Mouse (Mus musculus): ENCODE results near the gene Trim27.

Gene Trim27

DNA sequence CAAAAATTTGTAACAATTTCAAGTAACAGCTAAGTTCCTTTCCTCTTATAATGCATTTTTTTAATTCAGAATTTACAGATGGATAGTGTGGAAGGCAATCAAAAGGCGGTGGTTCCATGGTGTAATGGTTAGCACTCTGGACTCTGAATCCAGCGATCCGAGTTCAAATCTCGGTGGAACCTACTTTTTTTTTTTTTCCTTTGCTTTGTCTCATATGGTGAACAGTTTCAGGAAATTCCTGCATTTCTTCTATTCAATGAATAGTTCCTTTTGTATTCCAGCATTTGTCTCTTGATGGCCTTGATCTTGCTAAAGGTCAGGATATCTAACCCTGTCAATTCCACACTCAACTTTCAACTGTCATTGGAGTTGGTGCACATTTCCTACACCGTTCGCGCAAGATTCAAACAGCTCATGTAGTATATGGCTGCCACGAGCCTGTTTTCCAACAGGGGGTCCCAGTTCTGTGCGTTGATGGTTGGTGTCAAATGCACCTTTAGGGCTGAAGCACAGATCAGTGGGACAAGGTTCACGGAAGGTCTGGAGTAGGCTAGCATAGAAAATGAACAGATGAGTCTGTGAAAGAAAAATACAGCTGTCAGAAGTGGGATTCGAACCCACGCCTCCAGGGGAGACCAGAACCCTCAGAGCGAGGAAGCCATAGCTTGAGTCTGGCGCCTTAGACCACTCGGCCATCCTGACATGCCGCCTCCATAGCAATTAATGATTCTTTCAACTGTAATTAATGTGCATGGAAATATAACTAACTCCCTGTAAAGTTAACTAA is 6.8 kb upstream of the Trim27 start:
- peak; percentile 74 for DNase-seq (ENCODE audit: low spot score)

- peak; percentile 95 for DNase-seq (ENCODE audit: low spot score)
These were observed 6.2 kb upstream of the Trim27 start for GRCm38 (mm10) chr13:21173072-21173471.

DNA sequence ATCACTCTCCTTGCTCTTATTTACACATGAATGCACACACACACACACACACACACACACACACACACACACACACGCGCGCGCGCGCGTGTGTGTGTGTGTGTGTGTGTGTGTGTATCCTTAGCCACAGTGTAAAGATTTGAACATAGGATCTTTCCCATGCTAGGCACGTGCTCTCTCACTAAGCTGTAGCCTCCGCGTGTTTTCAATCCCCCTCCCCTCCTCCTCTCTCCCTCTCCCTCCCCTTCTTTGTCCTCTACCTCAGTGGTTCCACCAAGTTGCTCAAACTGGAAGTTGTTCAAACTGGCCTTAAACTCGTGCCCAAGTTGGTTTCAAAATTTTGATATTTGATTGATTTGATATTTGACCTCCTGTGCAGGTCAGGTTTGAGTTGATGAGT is 2.5 kb upstream of the Trim27 start:
- DNase-seq (ENCODE audit: low spot score): no peak

DNA sequence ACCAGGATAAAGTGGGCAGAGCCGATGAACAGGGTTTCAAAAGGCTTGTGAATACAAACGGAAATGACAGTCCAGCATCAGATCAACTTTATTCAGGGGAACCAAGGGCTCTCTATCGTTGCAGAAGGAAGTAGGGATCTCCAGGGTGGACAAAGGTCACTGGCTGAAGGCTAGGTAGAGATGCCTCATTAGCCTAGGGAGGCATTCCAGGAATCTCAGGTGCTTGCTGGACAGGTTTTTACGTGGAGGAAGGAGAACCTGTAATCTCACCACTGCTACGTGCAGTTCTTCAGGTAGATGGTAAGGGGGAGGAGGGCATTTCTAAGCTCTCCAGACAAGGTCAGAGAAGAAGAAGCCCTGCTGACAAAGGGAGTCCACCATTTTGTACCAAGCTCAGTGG is 1.6 kb upstream of the Trim27 start:
- no peak for DNase-seq (ENCODE audit: low spot score)

GRCm38 (mm10) chr13:21178364-21178763 is 881 bp upstream of the Trim27 start:
- no peak for DNase-seq (ENCODE audit: low spot score)

DNA sequence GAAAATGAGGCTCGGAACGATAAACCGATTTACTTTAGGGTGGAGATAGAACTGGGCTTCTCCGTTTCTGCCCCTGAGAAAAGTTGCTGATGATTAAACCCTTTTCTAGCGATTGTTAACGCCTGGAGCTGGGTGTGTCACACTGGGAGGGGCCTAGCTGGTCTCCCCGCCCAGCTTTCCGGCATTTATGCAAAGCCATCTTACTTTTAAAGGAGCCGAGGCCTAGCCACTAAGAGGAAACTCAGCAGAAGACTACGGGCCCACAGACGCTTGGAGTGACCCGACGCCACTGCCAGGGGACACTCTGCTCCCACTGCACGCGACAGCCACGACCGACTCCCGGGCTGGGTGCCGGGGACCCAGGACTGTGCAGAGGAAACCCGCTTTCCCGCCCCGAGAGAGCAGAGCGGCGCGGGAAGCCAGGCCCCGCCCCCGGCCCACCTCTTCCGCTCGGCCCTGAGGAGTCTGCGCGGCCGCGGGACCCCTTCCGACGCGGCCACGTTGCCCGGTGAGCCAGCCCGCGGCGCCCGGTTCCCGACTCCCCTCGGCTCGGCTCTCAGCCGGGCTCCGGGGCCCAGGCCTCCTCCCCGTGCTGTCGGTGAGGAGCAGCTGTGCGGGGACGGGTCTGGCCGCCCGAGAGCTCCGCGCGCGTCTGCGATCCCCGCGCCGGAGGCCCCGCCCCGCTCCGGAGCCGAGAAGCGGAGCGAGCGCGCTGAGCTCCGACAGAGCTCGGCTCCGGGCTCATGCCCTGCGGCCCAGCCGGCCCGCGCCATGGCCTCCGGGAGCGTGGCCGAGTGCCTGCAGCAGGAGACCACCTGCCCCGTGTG is 692 bp downstream of the Trim27 start:
- DNase-seq (ENCODE audit: low spot score): peak; percentile 85

GRCm38 (mm10) chr13:21180551-21181530 is 1.6 kb downstream of the Trim27 start:
- DNase-seq (ENCODE audit: low spot score): peak; percentile 74

DNA sequence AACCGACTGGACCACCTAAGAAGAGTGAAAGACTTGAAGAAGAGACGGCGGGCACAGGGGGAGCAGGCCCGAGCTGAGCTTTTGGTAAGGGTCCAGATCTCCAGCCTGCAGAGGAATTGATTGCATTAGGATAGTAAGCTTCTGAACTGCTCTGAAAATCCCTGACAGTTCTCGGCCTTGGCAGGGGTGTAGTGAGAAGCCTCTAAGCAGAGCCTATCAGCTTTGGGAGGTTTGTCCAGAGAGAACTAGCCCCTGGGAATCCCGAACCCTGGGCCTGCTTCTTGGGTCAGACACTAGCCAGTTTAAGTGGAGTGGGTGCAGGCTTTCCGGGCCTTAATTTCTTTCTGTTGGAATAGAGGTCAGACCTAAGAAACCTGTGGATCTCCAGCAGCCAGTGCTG is 2.8 kb downstream of the Trim27 start:
- no peak for DNase-seq (ENCODE audit: low spot score)

DNA sequence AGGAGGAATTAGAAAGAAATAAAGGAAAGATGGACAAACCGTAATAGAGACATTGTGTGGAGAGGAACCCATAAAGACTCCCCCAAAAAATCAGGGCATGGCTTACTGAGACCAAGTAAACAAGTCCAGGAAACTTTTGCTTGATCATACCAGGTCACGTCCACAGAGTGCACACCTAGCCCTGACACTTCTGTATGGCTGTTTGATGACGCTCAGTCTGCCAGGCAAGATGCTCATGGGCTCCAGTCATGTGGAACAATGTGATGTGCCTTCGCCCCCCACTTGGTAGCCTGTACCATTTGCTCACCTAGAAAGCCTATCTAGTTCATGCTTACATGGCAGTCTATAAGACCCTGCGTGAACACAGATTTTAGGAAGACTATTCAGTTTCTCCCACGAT is 3.8 kb downstream of the Trim27 start:
- no peak for DNase-seq (ENCODE audit: low spot score)

- DNase-seq (ENCODE audit: low spot score): no peak
These were observed 4.4 kb downstream of the Trim27 start for GRCm38 (mm10) chr13:21183661-21184060.

GRCm38 (mm10) chr13:21185521-21185920 is 6.3 kb downstream of the Trim27 start:
- no peak for DNase-seq (ENCODE audit: low spot score)

DNA sequence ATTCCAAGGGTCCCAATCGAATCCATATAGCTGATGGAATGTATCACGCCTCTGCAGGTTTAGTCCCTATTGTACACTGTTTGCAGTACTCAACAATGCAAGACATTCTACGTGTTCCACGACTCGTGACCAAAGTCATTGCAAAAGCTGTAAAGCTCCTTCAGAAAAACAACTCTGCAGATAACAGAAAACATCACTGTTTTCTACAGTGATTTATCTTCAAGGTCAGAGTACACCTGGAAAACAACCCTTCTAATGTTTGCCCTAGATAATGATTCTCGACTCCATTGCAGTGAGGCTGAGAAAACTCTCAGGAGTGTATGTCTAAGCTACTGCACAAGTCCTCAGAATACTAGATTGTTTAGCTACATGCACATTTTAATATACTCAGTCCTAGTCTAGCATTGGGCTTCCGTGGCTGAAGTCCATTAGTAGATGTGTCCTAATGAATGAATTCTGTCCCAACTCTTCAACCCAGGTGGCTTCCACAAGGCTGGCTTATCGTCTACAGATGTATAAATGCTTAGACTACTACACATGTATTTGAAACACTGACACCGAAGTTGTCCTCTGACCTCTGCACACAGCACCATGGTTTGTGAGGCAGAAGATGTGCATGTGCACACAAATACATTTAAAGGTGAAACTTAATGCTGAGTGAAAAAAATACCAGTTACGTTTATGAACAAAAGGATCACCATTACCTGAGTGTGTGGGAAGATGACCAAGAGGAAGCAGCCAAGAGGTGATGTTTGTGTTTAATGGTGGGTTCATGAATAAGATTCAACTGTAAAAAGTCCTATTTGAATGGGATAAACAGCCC is 16.4 kb downstream of the Trim27 start:
- DNase-seq (ENCODE audit: low spot score): no peak

- DNase-seq (ENCODE audit: low spot score): no peak
These were observed 18.5 kb downstream of the Trim27 start for GRCm38 (mm10) chr13:21197721-21198120.

DNA sequence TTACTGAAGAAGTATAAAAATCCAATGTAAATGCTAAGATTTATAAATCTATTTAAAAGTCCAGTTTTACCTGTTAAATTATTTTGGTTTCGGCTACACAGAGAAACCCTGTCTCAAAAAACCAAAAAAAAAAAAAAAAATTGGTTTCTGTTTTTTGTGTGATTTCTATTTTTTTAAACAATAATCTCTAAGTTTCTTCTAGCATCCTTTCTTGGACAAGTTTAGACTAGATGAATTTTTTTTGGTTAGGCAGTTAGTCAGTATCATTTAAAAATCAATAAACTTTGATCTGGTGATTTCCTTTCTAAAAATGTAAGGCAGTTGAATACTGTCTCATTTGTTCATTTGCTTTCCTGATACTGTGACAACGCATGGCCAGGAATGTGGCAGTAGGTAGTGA is 19.1 kb downstream of the Trim27 start:
- DNase-seq (ENCODE audit: low spot score): no peak

GRCm38 (mm10) chr13:21199046-21200028 is 20.1 kb downstream of the Trim27 start:
- peak; percentile 46 for DNase-seq (ENCODE audit: low spot score)

DNA sequence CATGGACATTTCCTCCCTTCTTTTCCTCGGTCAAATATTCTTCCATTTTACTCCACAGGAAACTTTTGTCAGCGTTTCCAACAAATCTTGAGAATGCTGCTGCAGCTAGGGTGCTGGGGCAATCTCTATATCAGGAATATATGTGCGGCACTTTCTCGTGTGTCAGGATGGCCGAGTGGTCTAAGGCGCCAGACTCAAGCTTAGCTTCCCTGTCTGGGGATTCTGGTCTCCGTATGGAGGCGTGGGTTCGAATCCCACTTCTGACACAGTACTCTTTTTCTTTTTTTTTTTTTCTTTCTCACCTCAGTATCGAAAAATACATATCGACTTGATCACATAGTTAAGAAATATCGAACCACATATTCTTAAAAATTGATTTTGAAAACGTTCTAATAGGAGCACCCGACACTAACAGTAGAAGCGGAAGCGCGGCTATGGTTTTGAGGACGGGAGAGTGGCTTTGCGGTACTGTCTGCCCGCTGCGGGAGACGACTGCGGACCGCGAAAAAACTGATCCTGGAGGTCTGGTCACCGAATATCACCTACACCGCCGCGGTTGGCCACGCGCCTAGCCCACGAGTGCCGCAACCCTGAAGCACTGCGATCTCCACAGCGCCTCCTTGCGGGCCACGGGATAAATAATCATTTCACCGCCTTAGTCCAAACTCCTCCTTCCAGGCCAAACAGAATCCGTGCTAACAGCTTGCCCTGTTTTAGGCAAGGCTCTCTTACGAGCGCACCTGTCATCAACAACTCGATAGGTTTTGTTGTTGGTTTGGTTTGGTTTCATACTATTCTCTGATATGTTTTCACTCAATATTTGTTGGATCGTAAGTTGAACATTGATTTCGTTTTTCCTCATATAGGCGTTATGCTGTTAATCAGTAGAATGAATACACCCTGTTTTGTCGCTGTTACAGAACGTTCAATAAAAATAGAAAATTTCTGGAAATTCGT is 21.1 kb downstream of the Trim27 start:
- DNase-seq (ENCODE audit: low spot score): peak; percentile 96

GRCm38 (mm10) chr13:21215275-21215983 is 36.2 kb downstream of the Trim27 start:
- peak; percentile 54 for DNase-seq (ENCODE audit: low spot score)

DNA sequence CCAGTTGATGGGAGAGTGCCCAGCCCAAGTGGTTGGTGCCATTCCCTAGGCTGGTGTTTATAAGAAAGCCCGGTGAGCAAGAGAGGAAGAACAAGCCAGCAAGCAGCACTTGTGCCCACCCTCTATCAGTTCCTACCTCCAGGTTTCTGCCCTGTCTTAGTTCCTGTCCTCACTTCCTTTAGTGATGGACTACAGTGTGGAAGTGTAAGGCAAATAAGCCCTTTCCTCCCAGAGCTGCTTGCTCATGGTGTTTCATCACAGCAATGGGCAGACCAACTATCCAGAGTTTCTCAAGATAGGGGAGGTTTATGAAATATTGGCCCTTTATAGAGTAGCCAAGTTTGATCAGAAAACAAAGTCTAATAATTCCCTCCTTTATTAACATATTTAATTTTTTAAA is 37.5 kb downstream of the Trim27 start:
- DNase-seq (ENCODE audit: low spot score): no peak
